Mouse (Mus musculus): ENCODE measurements around the gene Ifne. TPM values are rescaled to one million over a fixed set of nuclear protein-coding genes. Genes with fewer than 3 reads are reported as not detected.

The Ifne gene
- total RNA-seq (2014; rRNA removed; ENCODE audit: low replicate concordance) (not detected in 2 replicates), polyA plus RNA-seq (2015; fragmentation: Nextera tagmentation; extraction: Ambion mirVana) (not detected in 2 replicates)

DNA sequence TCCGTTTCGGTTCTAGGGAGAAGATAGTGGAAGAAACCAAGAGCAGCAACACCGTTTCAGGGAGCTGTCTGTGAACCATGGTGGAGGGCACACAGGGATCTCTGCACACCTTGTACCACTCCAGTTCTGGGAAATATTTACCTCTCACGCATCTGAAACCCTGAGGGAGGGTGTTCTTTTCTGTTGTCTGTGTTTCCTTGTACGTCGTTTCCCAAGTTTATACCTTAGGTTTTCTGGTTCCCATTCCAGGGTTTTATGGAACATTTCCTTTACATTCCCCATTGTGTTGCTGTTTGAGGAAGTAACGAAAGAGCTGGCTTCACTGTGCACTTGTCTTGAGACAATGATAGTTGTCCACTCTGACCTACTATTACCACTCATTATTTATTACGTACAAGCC, at the start of gene Ifne:
Gene Ifne (minus strand): TSS at position 101 of the 400 bp plus-strand sequence.
- H3K4me1 ChIP-seq (ENCODE audit: control insufficient read depth, insufficient read depth): no peaks in the 10 kb centered on the region
- TF ChIP-seq EP300 (IDR thresholded peaks at IDR 0.05; ENCODE audit: low read depth) (no peak), CTCF (IDR thresholded peaks at IDR 0.05; ENCODE audit: low read depth) (no peak)
- no peak within 1 kb of the TSS for H3K4me3 ChIP-seq (ENCODE audit: low read depth, low read length)
- no peak within 1 kb of the TSS for H3K9ac ChIP-seq (replicated peaks; ENCODE audit: low read depth, low read length)
- no peak within 1 kb of the TSS for H3K4me2 ChIP-seq (ENCODE audit: low read depth, low read length)
- DNase-seq (ENCODE audit: low spot score) (no peak), ATAC-seq (ENCODE audit: insufficient read depth, low read depth) (no peak)
- no peak within 1 kb of the TSS for H3K27ac ChIP-seq (ENCODE audit: low read depth)
- WGBS: 72% methylated on average over 8 of the region's 8 CpGs
- no peaks in the 10 kb centered on the region for H3K36me3 ChIP-seq (replicated peaks; ENCODE audit: control insufficient read depth, insufficient read depth, low read length)
- H3K27me3 ChIP-seq (ENCODE audit: control insufficient read depth, insufficient read depth, low read length): no peaks in the 10 kb centered on the region
- no peaks in the 10 kb centered on the region for H3K9me3 ChIP-seq (replicated peaks; ENCODE audit: control insufficient read depth, low read length)

DNA sequence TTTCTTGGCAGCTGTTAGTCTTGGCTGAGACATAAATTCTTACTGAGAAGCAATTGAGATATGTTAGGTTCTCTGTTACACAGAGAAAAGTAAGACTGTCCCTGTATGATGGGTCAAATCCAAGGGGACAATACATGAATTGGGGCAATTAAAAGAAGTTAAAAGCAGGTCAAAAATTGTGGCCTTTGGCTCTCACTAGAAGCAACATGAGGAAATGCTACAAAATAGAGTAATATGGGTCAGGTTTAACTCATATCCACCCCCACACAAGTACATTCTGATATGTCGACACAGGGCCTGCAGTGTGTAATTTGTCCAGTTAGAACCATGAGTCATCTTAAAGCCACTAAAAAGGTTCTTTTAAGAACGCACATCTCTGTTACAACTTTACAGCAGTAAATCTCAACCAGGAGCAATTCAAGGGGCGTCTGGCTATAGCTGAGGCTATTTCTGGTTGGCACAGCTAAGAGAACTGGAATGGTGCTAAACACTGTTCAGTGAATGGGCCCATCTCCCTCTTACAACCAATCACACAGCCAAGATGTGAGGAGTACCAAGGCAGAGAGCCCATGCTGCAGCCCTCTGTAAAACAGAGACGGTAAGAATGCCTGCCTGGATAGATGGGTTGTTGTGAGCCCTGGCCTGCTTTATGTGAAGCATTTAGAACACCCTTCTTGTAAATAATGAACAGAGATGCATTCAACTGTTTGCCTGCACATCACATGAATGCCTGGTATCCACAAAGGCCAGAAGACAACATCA, 48.5 kb upstream of the Ifne start:
- no peak overlapping the region for H3K27ac ChIP-seq (ENCODE audit: low read depth)
- TF ChIP-seq EP300 (IDR thresholded peaks at IDR 0.05; ENCODE audit: low read depth) (no peak), CTCF (IDR thresholded peaks at IDR 0.05; ENCODE audit: low read depth) (no peak)
- WGBS: 37% methylated on average over 4 of the region's 4 CpGs
- no peaks in the 10 kb centered on the region for H3K36me3 ChIP-seq (replicated peaks; ENCODE audit: control insufficient read depth, insufficient read depth, low read length)
- H3K9me3 ChIP-seq (replicated peaks; ENCODE audit: control insufficient read depth, low read length): no peaks in the 10 kb centered on the region
- no peak overlapping the region for H3K9ac ChIP-seq (replicated peaks; ENCODE audit: low read depth, low read length)
- ATAC-seq (ENCODE audit: insufficient read depth, low read depth) (no peak), DNase-seq (ENCODE audit: low spot score) (no peak)
- H3K4me2 ChIP-seq (ENCODE audit: low read depth, low read length): no peak overlapping the region
- no peaks in the 10 kb centered on the region for H3K4me1 ChIP-seq (ENCODE audit: control insufficient read depth, insufficient read depth)
- H3K27me3 ChIP-seq (ENCODE audit: control insufficient read depth, insufficient read depth, low read length): no peaks in the 10 kb centered on the region
- H3K4me3 ChIP-seq (ENCODE audit: low read depth, low read length): no peak overlapping the region

DNA sequence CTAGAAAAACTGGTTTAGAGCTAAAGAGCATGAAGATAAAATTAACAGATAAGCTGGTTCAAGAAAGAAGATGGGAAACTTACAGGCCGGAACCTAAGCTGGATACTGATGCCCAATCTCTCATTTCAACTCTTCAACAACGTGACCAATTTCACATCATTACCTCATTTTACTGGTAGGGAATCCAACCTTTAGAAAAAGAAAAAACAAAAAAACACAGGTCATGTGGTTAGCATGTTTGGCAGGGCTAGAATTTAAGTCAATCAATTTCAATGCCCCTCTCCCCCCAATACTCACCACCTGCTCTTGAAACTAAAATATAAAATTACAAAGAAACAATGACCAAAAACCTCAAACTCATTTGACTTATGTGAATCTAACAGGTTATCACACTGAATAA, 47.8 kb upstream of the Ifne start:
- Histone ChIP-seq H3K9me3 (replicated peaks; ENCODE audit: control insufficient read depth, low read length) (no peaks in the 10 kb centered on the region), H3K4me2 (ENCODE audit: low read depth, low read length) (no peak overlapping the region), H3K4me1 (ENCODE audit: control insufficient read depth, insufficient read depth) (no peaks in the 10 kb centered on the region), H3K27ac (ENCODE audit: low read depth) (no peak overlapping the region), H3K9ac (replicated peaks; ENCODE audit: low read depth, low read length) (no peak overlapping the region), H3K4me3 (ENCODE audit: low read depth, low read length) (no peak overlapping the region), H3K27me3 (ENCODE audit: control insufficient read depth, insufficient read depth, low read length) (no peaks in the 10 kb centered on the region), H3K36me3 (replicated peaks; ENCODE audit: control insufficient read depth, insufficient read depth, low read length) (no peaks in the 10 kb centered on the region)
- TF ChIP-seq EP300 (IDR thresholded peaks at IDR 0.05; ENCODE audit: low read depth) (no peak), CTCF (IDR thresholded peaks at IDR 0.05; ENCODE audit: low read depth) (no peak)
- DNase-seq (ENCODE audit: low spot score) (no peak), ATAC-seq (ENCODE audit: insufficient read depth, low read depth) (no peak)
- WGBS: 83% methylated on average over 2 of the region's 2 CpGs

GRCm38 (mm10) chr4:88926637-88927036, 46.6 kb upstream of the Ifne start:
- TF ChIP-seq EP300 (IDR thresholded peaks at IDR 0.05; ENCODE audit: low read depth): no peak
- no peak for TF ChIP-seq CTCF (IDR thresholded peaks at IDR 0.05; ENCODE audit: low read depth)
- Histone ChIP-seq H3K27ac (ENCODE audit: low read depth) (no peak overlapping the region), H3K36me3 (replicated peaks; ENCODE audit: control insufficient read depth, insufficient read depth, low read length) (no peaks in the 10 kb centered on the region), H3K9ac (replicated peaks; ENCODE audit: low read depth, low read length) (no peak overlapping the region), H3K4me3 (ENCODE audit: low read depth, low read length) (no peak overlapping the region), H3K4me2 (ENCODE audit: low read depth, low read length) (no peak overlapping the region), H3K9me3 (replicated peaks; ENCODE audit: control insufficient read depth, low read length) (no peaks in the 10 kb centered on the region), H3K4me1 (ENCODE audit: control insufficient read depth, insufficient read depth) (no peaks in the 10 kb centered on the region), H3K27me3 (ENCODE audit: control insufficient read depth, insufficient read depth, low read length) (no peaks in the 10 kb centered on the region)
- WGBS: 71% methylated on average over 1 of the region's 1 CpGs
- ATAC-seq (ENCODE audit: insufficient read depth, low read depth) (no peak), DNase-seq (ENCODE audit: low spot score) (no peak)

GRCm38 (mm10) chr4:88926082-88926481, 46.1 kb upstream of the Ifne start:
- no peak overlapping the region for H3K4me3 ChIP-seq (ENCODE audit: low read depth, low read length)
- no peaks in the 10 kb centered on the region for H3K4me1 ChIP-seq (ENCODE audit: control insufficient read depth, insufficient read depth)
- H3K36me3 ChIP-seq (replicated peaks; ENCODE audit: control insufficient read depth, insufficient read depth, low read length): no peaks in the 10 kb centered on the region
- H3K27ac ChIP-seq (ENCODE audit: low read depth): no peak overlapping the region
- ATAC-seq (ENCODE audit: insufficient read depth, low read depth): no peak
- no peak overlapping the region for H3K4me2 ChIP-seq (ENCODE audit: low read depth, low read length)
- no peak overlapping the region for H3K9ac ChIP-seq (replicated peaks; ENCODE audit: low read depth, low read length)
- DNase-seq (ENCODE audit: low spot score): no peak
- no peaks in the 10 kb centered on the region for H3K27me3 ChIP-seq (ENCODE audit: control insufficient read depth, insufficient read depth, low read length)
- 91% methylated on average over 1 of the region's 1 CpGs for WGBS
- no peaks in the 10 kb centered on the region for H3K9me3 ChIP-seq (replicated peaks; ENCODE audit: control insufficient read depth, low read length)
- TF ChIP-seq EP300 (IDR thresholded peaks at IDR 0.05; ENCODE audit: low read depth): no peak
- TF ChIP-seq CTCF (IDR thresholded peaks at IDR 0.05; ENCODE audit: low read depth): no peak

DNA sequence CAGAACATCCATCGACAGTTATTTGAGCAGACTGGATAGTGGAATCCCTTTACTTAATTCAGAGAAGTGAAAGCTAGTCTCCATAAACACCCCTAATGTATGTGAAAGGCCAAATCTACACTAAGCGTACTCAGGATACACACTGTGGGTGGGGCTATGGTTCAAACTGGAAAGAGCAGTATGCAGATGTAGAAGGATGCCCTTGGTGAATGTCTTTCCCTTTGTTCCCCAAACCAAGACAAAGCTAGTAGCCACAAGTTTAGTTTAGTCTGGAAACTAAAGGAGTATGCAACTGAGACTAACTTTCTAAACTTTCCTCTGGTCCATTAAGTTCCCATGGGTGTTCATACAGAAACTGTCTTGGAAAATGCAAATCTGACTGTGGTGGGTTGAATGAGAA, 45.5 kb upstream of the Ifne start:
- Histone ChIP-seq H3K27me3 (ENCODE audit: control insufficient read depth, insufficient read depth, low read length) (no peaks in the 10 kb centered on the region), H3K4me2 (ENCODE audit: low read depth, low read length) (no peak overlapping the region), H3K4me1 (ENCODE audit: control insufficient read depth, insufficient read depth) (no peaks in the 10 kb centered on the region), H3K4me3 (ENCODE audit: low read depth, low read length) (no peak overlapping the region), H3K9ac (replicated peaks; ENCODE audit: low read depth, low read length) (no peak overlapping the region), H3K27ac (ENCODE audit: low read depth) (no peak overlapping the region), H3K36me3 (replicated peaks; ENCODE audit: control insufficient read depth, insufficient read depth, low read length) (no peaks in the 10 kb centered on the region), H3K9me3 (replicated peaks; ENCODE audit: control insufficient read depth, low read length) (no peaks in the 10 kb centered on the region)
- TF ChIP-seq EP300 (IDR thresholded peaks at IDR 0.05; ENCODE audit: low read depth) (no peak), CTCF (IDR thresholded peaks at IDR 0.05; ENCODE audit: low read depth) (no peak)
- ATAC-seq (ENCODE audit: insufficient read depth, low read depth) (no peak), DNase-seq (ENCODE audit: low spot score) (no peak)
- WGBS: 86% methylated on average over 2 of the region's 2 CpGs
